Mouse (Mus musculus) cortical plate, adult 2 months (tissue): Measurements from ENCODE around the gene Gm9945. TPM values are rescaled to one million over a fixed set of nuclear protein-coding genes. Genes with fewer than 3 reads are reported as not detected.
A peak's percentile ranks its signal among the peaks of the same experiment; 100 is the strongest.

Source experiments
- H3K27ac ChIP-seq: fragments of 200-500 bp; 2 replicates; pipeline ENCODE4 v1.5.1; 2012; ENCODE audit warnings: low read length, control low read depth, inconsistent platforms; ENCODE audit not compliant: insufficient read depth
- H3K4me1 ChIP-seq: fragments of 200-500 bp; 2 replicates; pipeline ENCODE4 v1.6.1; 2011; ENCODE audit warnings: low read length; ENCODE audit not compliant: control insufficient read depth, insufficient read depth
- H3K4me3 ChIP-seq: fragments of 200-500 bp; 2 replicates; pipeline ENCODE4 v1.5.1; 2011; ENCODE audit warnings: mild to moderate bottlenecking, low read length, control low read depth; ENCODE audit not compliant: insufficient read depth
- CTCF ChIP-seq: fragments of 200-500 bp; IDR thresholded peaks from 2 replicates; pipeline ENCODE4 v1.5.1; 2011; ENCODE audit warnings: mild to moderate bottlenecking, control low read depth, low read length; ENCODE audit not compliant: insufficient read depth; ENCODE audit errors: extremely low read depth
- POLR2A ChIP-seq: fragments of 200-500 bp; IDR thresholded peaks from 2 replicates; pipeline ENCODE4 v1.6.1; 2011; ENCODE audit warnings: mild to moderate bottlenecking, low read length, control low read depth; ENCODE audit not compliant: insufficient read depth; ENCODE audit errors: extremely low read depth
- polyA plus RNA-seq: library from polyadenylated mRNA; depleted of rRNA; stranded (reverse); fragments of >200 nt; gene quantifications from 2 replicates; pipeline ENCODE4 v1.2.3, GENCODE M21; 2012

The Gm9945 gene
- polyA plus RNA-seq, 1 experiment: 0.48 TPM

DNA sequence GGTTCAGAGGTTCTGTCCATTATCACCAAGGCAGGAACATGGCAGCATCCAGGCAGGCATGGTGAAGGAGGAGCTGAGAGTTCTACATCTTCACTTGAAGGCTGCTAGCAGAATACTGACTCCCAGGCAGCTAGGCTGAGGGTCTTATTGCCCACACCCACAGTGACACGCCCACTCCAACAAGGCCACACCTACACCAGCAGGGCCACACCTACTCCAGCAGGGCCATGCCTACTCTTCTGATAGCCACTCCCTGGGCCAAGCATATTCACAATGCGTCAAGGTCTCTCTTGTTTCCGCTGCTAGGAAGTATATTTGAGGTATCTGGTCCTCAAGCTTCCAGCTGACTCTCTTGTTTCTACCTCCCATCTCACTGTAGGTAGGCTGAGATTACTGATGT, 21.0 kb upstream of the Gm9945 start:
- Histone ChIP-seq H3K27ac (no peak overlapping the region), H3K4me1 (no peaks in the 10 kb centered on the region)
- no peak for TF ChIP-seq CTCF
- no peak for TF ChIP-seq POLR2A

DNA sequence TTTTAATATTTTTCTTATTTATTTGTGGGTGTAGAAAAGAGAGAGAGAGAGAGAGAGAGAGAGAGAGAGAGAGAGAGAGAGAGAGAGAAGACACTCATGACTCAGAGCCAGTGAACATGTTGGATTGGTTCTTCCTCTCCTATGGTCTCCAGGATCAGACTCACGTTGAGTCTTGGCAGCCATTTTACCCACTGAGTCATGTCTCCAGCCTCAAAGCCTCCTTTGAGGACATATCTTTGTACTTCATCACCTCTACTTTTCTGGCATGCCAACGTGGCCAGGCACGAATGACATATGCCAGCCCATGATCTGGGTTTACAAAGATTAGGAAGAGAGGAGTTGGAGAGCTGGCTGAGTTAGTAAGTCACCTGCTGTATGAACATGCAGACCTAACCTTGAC, 19.8 kb upstream of the Gm9945 start:
- H3K27ac ChIP-seq: no peak overlapping the region
- no peaks in the 10 kb centered on the region for H3K4me1 ChIP-seq
- H3K4me3 ChIP-seq: no peak overlapping the region
- TF ChIP-seq POLR2A: no peak
- TF ChIP-seq CTCF: no peak

More for the DNA sequence above, 21.0 kb upstream of the Gm9945 start:
- no peak overlapping the region for H3K4me3 ChIP-seq

- H3K27ac ChIP-seq: 0 out of 2 replicates have a peak overlapping the region, but pooled peaks have one; percentile 57
- H3K4me3 ChIP-seq: no peak overlapping the region
- H3K4me1 ChIP-seq: peaks cover under 1% of the 10 kb centered on the region; the same call in 1 of the 2 replicates
- TF ChIP-seq POLR2A: no peak
- TF ChIP-seq CTCF: no peak
Observed at GRCm38 (mm10) chr11:53461727-53462126, 18.2 kb upstream of the Gm9945 start.

GRCm38 (mm10) chr11:53463551-53464424, 16.2 kb upstream of the Gm9945 start:
- Histone ChIP-seq H3K4me1 (peaks cover 3% of the 10 kb centered on the region; the same call in 1 of the 2 replicates), H3K4me3 (peak overlapping the region; percentile 30), H3K27ac (no peak overlapping the region)
- TF ChIP-seq CTCF: no peak
- TF ChIP-seq POLR2A: no peak

DNA sequence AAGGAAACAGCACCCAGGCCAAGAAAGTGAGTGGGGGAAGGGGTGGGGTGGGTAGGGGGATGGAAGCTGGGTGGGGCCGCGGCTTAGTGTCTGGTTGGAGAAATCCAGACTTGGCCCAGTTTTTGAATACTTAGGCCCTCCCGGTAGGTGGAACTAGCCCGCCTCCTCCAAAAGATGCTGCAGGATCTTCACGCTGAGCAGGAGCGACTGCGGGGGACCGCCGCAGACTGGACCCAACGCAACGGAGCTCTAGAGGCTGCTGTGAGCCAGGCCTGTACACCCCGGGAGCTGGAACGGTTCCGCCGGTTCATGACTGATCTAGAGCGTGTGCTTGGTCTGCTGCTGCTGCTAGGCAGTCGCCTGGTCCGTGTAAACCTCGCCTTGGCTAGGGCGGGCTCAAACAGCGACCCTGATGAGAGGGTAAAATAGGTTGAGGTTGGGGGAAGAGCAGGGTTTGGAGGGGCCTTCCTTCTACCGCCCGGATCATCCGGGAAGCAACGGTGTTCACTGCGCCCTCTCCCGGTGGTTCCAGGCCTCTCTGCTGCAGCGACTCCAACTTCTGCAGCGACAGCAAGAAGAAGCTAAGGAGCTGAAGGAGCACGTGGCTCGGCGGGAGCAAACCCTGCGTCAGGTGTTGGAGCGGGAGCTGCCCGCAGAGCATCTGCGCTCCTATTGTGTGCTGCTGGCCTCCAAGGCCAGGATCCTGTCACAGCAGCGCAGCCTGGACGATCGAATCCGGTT, 13.6 kb upstream of the Gm9945 start:
- peaks cover 8% of the 10 kb centered on the region for H3K4me1 ChIP-seq
- TF ChIP-seq POLR2A (no peak), CTCF (peak; percentile 60)
- peak overlapping the region; percentile 32; the same call in 1 of the 2 replicates for H3K27ac ChIP-seq
- peak overlapping the region; percentile 35 for H3K4me3 ChIP-seq

GRCm38 (mm10) chr11:53469294-53469967, 10.5 kb upstream of the Gm9945 start:
- TF ChIP-seq POLR2A: no peak
- TF ChIP-seq CTCF: no peak
- H3K27ac ChIP-seq: peak overlapping the region; percentile 88
- H3K4me1 ChIP-seq: peaks cover 8% of the 10 kb centered on the region
- H3K4me3 ChIP-seq: 0 out of 2 replicates have a peak overlapping the region, but pooled peaks have one; percentile 3

GRCm38 (mm10) chr11:53469968-53470695, 9.8 kb upstream of the Gm9945 start, which contains the start of gene Gm9837:
Gm9837 (minus strand) TSS chr11:53470479.
- peak within 1 kb of the TSS; percentile 3; the same call in 1 of the 2 replicates for H3K4me3 ChIP-seq
- H3K4me1 ChIP-seq: peaks cover 8% of the 10 kb centered on the region
- peak; percentile 91 for TF ChIP-seq CTCF
- peak; percentile 70; the same call in 1 of the 2 replicates for TF ChIP-seq POLR2A
- H3K27ac ChIP-seq: peak within 1 kb of the TSS; percentile 92

GRCm38 (mm10) chr11:53472709-53473108, 7.3 kb upstream of the Gm9945 start:
- no peak overlapping the region for H3K27ac ChIP-seq
- H3K4me3 ChIP-seq: no peak overlapping the region
- H3K4me1 ChIP-seq: peaks cover 7% of the 10 kb centered on the region
- 0 out of 2 replicates have a peak, but pooled peaks have one; percentile 18 for TF ChIP-seq CTCF
- no peak for TF ChIP-seq POLR2A

DNA sequence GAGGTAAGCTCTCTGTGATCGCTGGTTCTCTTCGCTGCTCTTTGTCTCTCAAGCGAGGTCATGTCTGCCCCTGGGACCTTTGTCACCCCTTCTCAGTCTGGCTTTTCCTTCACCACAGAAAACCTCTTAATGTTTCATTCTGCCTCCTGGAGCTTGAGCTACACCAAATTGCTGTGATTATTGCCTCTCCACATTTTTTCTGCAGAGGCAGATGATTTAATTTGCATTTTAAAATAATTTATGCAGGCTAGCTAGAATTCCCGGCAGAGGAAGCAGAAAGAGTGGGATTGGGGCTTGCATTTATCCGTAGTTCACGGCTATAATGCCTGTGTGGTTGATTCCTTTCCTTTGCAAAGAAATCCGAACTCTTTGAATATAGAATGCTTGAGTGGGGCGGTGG, 4.3 kb upstream of the Gm9945 start:
- TF ChIP-seq CTCF (no peak), POLR2A (no peak)
- Histone ChIP-seq H3K4me3 (peak overlapping the region; percentile 2; the same call in 1 of the 2 replicates), H3K27ac (0 out of 2 replicates have a peak overlapping the region, but pooled peaks have one; percentile 65), H3K4me1 (peaks cover 4% of the 10 kb centered on the region)
